Mouse (Mus musculus) cerebellum, adult 2 months (tissue): ENCODE measurements around the gene Cryl1.

ENCODE experiments used
- CTCF ChIP-seq: fragments of 200-500 bp; IDR thresholded peaks from 2 replicates; pipeline ENCODE4 v1.5.1; 2011; ENCODE audit warnings: low read depth, mild to moderate bottlenecking, control low read depth, low read length, moderate library complexity, borderline replicate concordance; ENCODE audit not compliant: insufficient read depth
- POLR2A ChIP-seq: fragments of 200-500 bp; IDR thresholded peaks from 2 replicates; pipeline ENCODE4 v1.6.1; 2011; ENCODE audit warnings: low read length, control low read depth, borderline replicate concordance; ENCODE audit not compliant: insufficient read depth

DNA sequence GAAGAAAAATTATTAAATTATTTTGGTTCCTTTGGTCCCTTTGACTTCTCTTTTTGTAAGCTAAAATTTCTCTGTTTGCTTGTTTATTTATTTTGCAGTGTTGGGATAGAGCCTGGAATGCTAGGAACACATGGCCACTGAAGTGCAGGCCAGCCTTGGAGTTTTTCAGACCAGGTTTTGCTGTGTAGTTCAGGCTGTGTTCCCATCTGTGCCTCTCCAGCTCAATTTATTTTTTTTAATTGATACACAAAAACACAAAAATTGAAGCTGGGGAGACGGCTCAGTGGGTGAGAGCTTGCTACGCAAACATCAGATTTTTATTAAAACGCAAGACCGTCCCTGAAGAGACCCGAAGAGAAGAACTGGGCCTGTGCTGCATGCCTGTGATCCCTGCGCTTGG is 71.6 kb downstream of the Cryl1 start:
- no peak for TF ChIP-seq POLR2A
- TF ChIP-seq CTCF: no peak
